Mouse (Mus musculus): ENCODE measurements around the gene Padi4.

DNA sequence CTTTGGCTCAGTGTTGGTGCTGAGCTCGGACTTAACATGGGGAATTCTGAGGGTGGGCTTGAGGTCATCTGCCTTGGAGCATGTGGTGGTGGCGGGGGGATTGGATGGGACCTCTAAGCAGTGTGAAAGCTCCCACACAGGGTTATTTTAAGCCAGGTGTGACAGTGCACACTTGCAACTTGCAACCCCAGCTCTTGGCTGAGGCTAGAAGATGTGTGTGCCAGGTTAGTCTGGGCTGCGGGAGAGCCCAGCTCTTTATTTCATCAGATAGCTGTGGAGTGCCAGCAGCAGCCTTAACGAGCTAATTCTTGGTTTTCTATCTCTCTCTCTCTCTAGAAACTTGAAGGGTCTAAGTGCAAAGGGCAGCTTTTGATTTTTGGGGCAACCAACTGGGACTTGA, 66.4 kb downstream of the Padi4 start:
- TF ChIP-seq SMC3 (IDR thresholded peaks at IDR 0.05; ENCODE audit: low read depth, low read length): no peak
- no peak for TF ChIP-seq ZNF384 (IDR thresholded peaks at IDR 0.05; ENCODE audit: low read depth, low read length)
- no peak for TF ChIP-seq CTCF (conservative IDR thresholded peaks at IDR 0.05 in 1 of 2, IDR thresholded peaks at IDR 0.05 in 1 of 2; ENCODE audit: low read depth in 2 of 2, low read length in 2 of 2)
- TF ChIP-seq ZMIZ1 (IDR thresholded peaks at IDR 0.05; ENCODE audit: low read depth, low read length): no peak
- no peak for TF ChIP-seq IRF4 (IDR thresholded peaks at IDR 0.05; ENCODE audit: low read depth, low read length)
- TF ChIP-seq SIN3A (IDR thresholded peaks at IDR 0.05; ENCODE audit: low read length): no peak
- TF ChIP-seq BHLHE40 (IDR thresholded peaks at IDR 0.05; ENCODE audit: low read depth, low read length): no peak

Measured in CH12.LX (cell line).